Mouse (Mus musculus) Muller cell, postnatal 12 days (primary cell): Measurements from ENCODE around the gene Dck.
"Not testable (repeated sequence)": the region's sequence is repeated elsewhere in the genome, so short reads cannot be mapped to it uniquely, and the experiment has no call there.

ENCODE experiments used
- DNase-seq: peaks from one replicate; pipeline ENCODE4 v3.0.0-alpha.2; 2015; ENCODE audit errors: inconsistent ontology term

Dck gene

GRCm38 (mm10) chr5:88764987-88765481, at the start of gene Dck:
Dck (plus strand) TSS chr5:88764996.
- DNase-seq = peak; percentile 100

- DNase-seq = no peak
These were observed 47.8 kb upstream of the Dck start for GRCm38 (mm10) chr5:88716983-88717382.

- DNase-seq = peak; percentile 98
These were observed 44.4 kb upstream of the Dck start, which contains the start of gene Mob1b for GRCm38 (mm10) chr5:88720116-88721002. Mob1b (plus strand) TSS chr5:88720855.

GRCm38 (mm10) chr5:88721003-88721475, 43.8 kb upstream of the Dck start:
- no peak for DNase-seq

GRCm38 (mm10) chr5:88721565-88722212, 43.1 kb upstream of the Dck start:
- peak; percentile 78 for DNase-seq

- no peak for DNase-seq
These were observed 42.6 kb upstream of the Dck start for GRCm38 (mm10) chr5:88722213-88722600.

- no peak for DNase-seq
These were observed 40.8 kb upstream of the Dck start for GRCm38 (mm10) chr5:88724030-88724429.

- no peak for DNase-seq
These were observed 37.1 kb upstream of the Dck start for GRCm38 (mm10) chr5:88727593-88728144.

GRCm38 (mm10) chr5:88734786-88735185, 30.0 kb upstream of the Dck start:
- DNase-seq = no peak

GRCm38 (mm10) chr5:88741065-88741464, 23.7 kb upstream of the Dck start:
- DNase-seq = not testable (repeated sequence)

GRCm38 (mm10) chr5:88747774-88748173, 17.0 kb upstream of the Dck start:
- DNase-seq = no peak

- no peak for DNase-seq
These were observed 11.6 kb upstream of the Dck start for GRCm38 (mm10) chr5:88753199-88753598.

- DNase-seq = no peak
These were observed 2.2 kb upstream of the Dck start for GRCm38 (mm10) chr5:88762611-88763010.

- DNase-seq = no peak
These were observed 288 bp upstream of the Dck start for GRCm38 (mm10) chr5:88764430-88764986.

- DNase-seq = no peak
These were observed 791 bp downstream of the Dck start for GRCm38 (mm10) chr5:88765587-88765986.

- DNase-seq = no peak
These were observed 1.3 kb downstream of the Dck start for GRCm38 (mm10) chr5:88766121-88766520.

- no peak for DNase-seq
These were observed 2.1 kb downstream of the Dck start for GRCm38 (mm10) chr5:88766863-88767262.

- DNase-seq = no peak
These were observed 3.4 kb downstream of the Dck start for GRCm38 (mm10) chr5:88768201-88768600.

- no peak for DNase-seq
These were observed 17.4 kb downstream of the Dck start for GRCm38 (mm10) chr5:88782072-88782765.

- no peak for DNase-seq
These were observed 20.3 kb downstream of the Dck start for GRCm38 (mm10) chr5:88785059-88785458.

GRCm38 (mm10) chr5:88790675-88791074, 25.9 kb downstream of the Dck start:
- DNase-seq = no peak
